Comparison of ENCODE assay signal across 10 mouse cellular contexts in the genomic region with DNA sequence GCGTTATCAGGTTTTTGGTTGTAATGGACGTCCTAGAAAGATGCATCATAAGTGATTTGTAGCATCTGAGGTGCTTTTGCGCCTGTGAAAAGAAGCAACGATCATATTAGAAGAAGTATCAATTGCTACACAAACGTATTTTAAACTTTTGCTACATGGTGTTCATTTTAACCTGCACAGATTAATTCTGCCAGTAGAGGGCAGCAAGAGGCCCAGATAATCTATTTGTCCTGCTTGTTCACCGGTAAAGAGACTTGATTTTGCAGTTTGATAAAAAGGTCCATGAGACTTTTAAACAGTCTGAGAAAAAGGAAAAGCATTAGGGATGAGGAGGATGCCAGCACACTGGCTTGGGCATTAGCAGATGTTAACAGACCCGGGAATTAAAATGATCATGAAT. TPM values are rescaled to one million over a fixed set of nuclear protein-coding genes. Genes with fewer than 3 reads are reported as not detected.
DNase-seq lines count a peak whose midpoint lies in the region; ATAC-seq lines count a peak whose summit lies in the region.
"Had no signal": no experiment of that assay in that cellular context is flagged by ENCODE, and none has a peak within 500 bp of the region (broad histone marks: within the 10 kb centered on the region; RNA-seq: fewer than 3 reads in every experiment).

No protein-coding gene starts in this region.

- H3K9ac ChIP-seq in midbrain, embryonic 11.5 days (ENCODE audit: low read length): no peak overlapping the region
- no peak overlapping the region for H3K9ac ChIP-seq in midbrain, embryonic 13.5 days (replicated peaks)
- no peak overlapping the region for H3K9ac ChIP-seq in limb, embryonic 11.5 days (ENCODE audit: low read length)
- H3K9ac ChIP-seq: neural tube, embryonic 13.5 days had no signal

- DNase-seq in cerebellum, adult 18-20 months: peak; percentile 23 to 47
- no peak for DNase-seq in cerebellum, adult 11-12 months
- peak; percentile 90 for DNase-seq in midbrain, embryonic 11.5 days (ENCODE audit: low spot score, missing footprints)
- peak; percentile 40 to 61 for DNase-seq in adrenal gland, postnatal 36 days
- DNase-seq in heart, postnatal 4 days: peak; percentile 51
- DNase-seq in limb, embryonic 11.5 days (ENCODE audit: low spot score): peak; percentile 62
- peak; percentile 58 for DNase-seq in splenic B cell, adult 2 months (ENCODE audit: low read depth, low spot score)

- no peak for ATAC-seq in midbrain, embryonic 11.5 days (ENCODE audit: low FRiP score)
- no peak for ATAC-seq in midbrain, embryonic 13.5 days
- ATAC-seq in limb, embryonic 11.5 days (ENCODE audit: insufficient number of reproducible peaks, low FRiP score, low TSS enrichment, low read depth): no peak

- 35% methylated on average over 7 of the region's 7 CpGs for WGBS in midbrain, embryonic 11.5 days
- WGBS in midbrain, embryonic 13.5 days: 34% methylated on average over 7 of the region's 7 CpGs
- WGBS in limb, embryonic 11.5 days: 37% methylated on average over 7 of the region's 7 CpGs

- H3K4me2 ChIP-seq in midbrain, embryonic 11.5 days: no peak overlapping the region
- no peak overlapping the region for H3K4me2 ChIP-seq in midbrain, embryonic 13.5 days (replicated peaks)
- no peak overlapping the region for H3K4me2 ChIP-seq in limb, embryonic 11.5 days (ENCODE audit: low read depth, severe bottlenecking)
- H3K4me2 ChIP-seq: neural tube, embryonic 13.5 days had no signal

- no peak overlapping the region for H3K4me3 ChIP-seq in midbrain, embryonic 11.5 days (ENCODE audit: low read depth, low read length)
- no peak overlapping the region for H3K4me3 ChIP-seq in midbrain, embryonic 13.5 days (replicated peaks)
- H3K4me3 ChIP-seq in limb, embryonic 11.5 days (ENCODE audit: low read depth, low read length): no peak overlapping the region
- H3K4me3 ChIP-seq: neural tube, embryonic 13.5 days had no signal

- no peaks in the 10 kb centered on the region for H3K4me1 ChIP-seq in midbrain, embryonic 11.5 days (ENCODE audit: control insufficient read depth, insufficient read depth, low read length)
- H3K4me1 ChIP-seq in midbrain, embryonic 13.5 days (replicated peaks): no peaks in the 10 kb centered on the region
- no peaks in the 10 kb centered on the region for H3K4me1 ChIP-seq in limb, embryonic 11.5 days (ENCODE audit: control insufficient read depth, insufficient read depth, low read length)
- H3K4me1 ChIP-seq: neural tube, embryonic 13.5 days had no signal

- H3K27me3 ChIP-seq in midbrain, embryonic 11.5 days (ENCODE audit: control insufficient read depth, insufficient read depth, low read length): no peaks in the 10 kb centered on the region
- no peaks in the 10 kb centered on the region for H3K27me3 ChIP-seq in midbrain, embryonic 13.5 days
- H3K27me3 ChIP-seq in limb, embryonic 11.5 days (ENCODE audit: control insufficient read depth, insufficient read depth, low read length): no peaks in the 10 kb centered on the region
- no peaks in the 10 kb centered on the region for H3K27me3 ChIP-seq in splenic B cell, adult 2 months (ENCODE audit: control insufficient read depth, insufficient read depth, low read length, poor library complexity, severe bottlenecking)
- H3K27me3 ChIP-seq: neural tube, embryonic 13.5 days had no signal

- H3K27ac ChIP-seq in midbrain, embryonic 11.5 days (ENCODE audit: low read depth, low read length): no peak overlapping the region
- no peak overlapping the region for H3K27ac ChIP-seq in midbrain, embryonic 13.5 days
- H3K27ac ChIP-seq in limb, embryonic 11.5 days (replicated peaks; ENCODE audit: low read depth, low read length): no peak overlapping the region
- H3K27ac ChIP-seq: neural tube, embryonic 13.5 days had no signal

- H3K9me3 ChIP-seq in midbrain, embryonic 11.5 days (ENCODE audit: control insufficient read depth, low read length): no peaks in the 10 kb centered on the region
- no peaks in the 10 kb centered on the region for H3K9me3 ChIP-seq in midbrain, embryonic 13.5 days
- no peaks in the 10 kb centered on the region for H3K9me3 ChIP-seq in limb, embryonic 11.5 days (ENCODE audit: control insufficient read depth, low read length)
- H3K9me3 ChIP-seq: neural tube, embryonic 13.5 days had no signal

- no peaks in the 10 kb centered on the region for H3K36me3 ChIP-seq in midbrain, embryonic 11.5 days (ENCODE audit: control insufficient read depth, insufficient read depth, low read length)
- H3K36me3 ChIP-seq in midbrain, embryonic 13.5 days: no peaks in the 10 kb centered on the region
- H3K36me3 ChIP-seq in limb, embryonic 11.5 days (ENCODE audit: control insufficient read depth, insufficient read depth, low read length): no peaks in the 10 kb centered on the region
- no peaks in the 10 kb centered on the region for H3K36me3 ChIP-seq in splenic B cell, adult 2 months (ENCODE audit: control insufficient read depth, insufficient read depth, low read length, poor library complexity, severe bottlenecking)
- H3K36me3 ChIP-seq: neural tube, embryonic 13.5 days had no signal

RNA-seq across cellular contexts. Expression of a gene that starts 5.9 kb away (rescaled TPM):
- polyA plus RNA-seq in midbrain, embryonic 11.5 days (2014; fragmentation: Nextera tagmentation; extraction: Ambion mirVana): not detected in 2 replicates
- polyA plus RNA-seq in midbrain, embryonic 13.5 days (2015; fragmentation: Nextera tagmentation; extraction: Ambion mirVana): not detected in 2 replicates
- total RNA-seq in adrenal gland, postnatal 36 days (2021): not detected
- total RNA-seq in heart, postnatal 4 days (2021): not detected
- polyA plus RNA-seq in limb, embryonic 11.5 days (2014; fragmentation: Nextera tagmentation; extraction: Ambion mirVana): not detected in 2 replicates
- polyA plus RNA-seq: heart, embryonic 16.5 days; neural tube, embryonic 13.5 days had no signal

RNA-seq across cellular contexts. Expression of a gene that starts 6.6 kb away (rescaled TPM):
- not detected in 2 replicates for polyA plus RNA-seq in midbrain, embryonic 11.5 days (2014; fragmentation: Nextera tagmentation; extraction: Ambion mirVana)
- polyA plus RNA-seq in midbrain, embryonic 13.5 days (2015; fragmentation: Nextera tagmentation; extraction: Ambion mirVana): not detected in 2 replicates
- total RNA-seq in adrenal gland, postnatal 36 days (2021): not detected
- not detected for total RNA-seq in heart, postnatal 4 days (2021)
- polyA plus RNA-seq in limb, embryonic 11.5 days (2014; fragmentation: Nextera tagmentation; extraction: Ambion mirVana): not detected in 2 replicates
- polyA plus RNA-seq: heart, embryonic 16.5 days; neural tube, embryonic 13.5 days had no signal

RNA-seq across cellular contexts. Expression of a gene that starts 19.0 kb away (rescaled TPM):
- not detected in 2 replicates for polyA plus RNA-seq in midbrain, embryonic 11.5 days (2014; fragmentation: Nextera tagmentation; extraction: Ambion mirVana)
- not detected in 2 replicates for polyA plus RNA-seq in midbrain, embryonic 13.5 days (2015; fragmentation: Nextera tagmentation; extraction: Ambion mirVana)
- not detected for total RNA-seq in adrenal gland, postnatal 36 days (2021)
- total RNA-seq in heart, postnatal 4 days (2021): not detected
- polyA plus RNA-seq in limb, embryonic 11.5 days (2014; fragmentation: Nextera tagmentation; extraction: Ambion mirVana): not detected in 2 replicates
- polyA plus RNA-seq: heart, embryonic 16.5 days; neural tube, embryonic 13.5 days had no signal

RNA-seq across cellular contexts. Expression of a gene that starts 40.5 kb away (rescaled TPM):
- not detected in 2 replicates for polyA plus RNA-seq in midbrain, embryonic 11.5 days (2014; fragmentation: Nextera tagmentation; extraction: Ambion mirVana)
- not detected in 2 replicates for polyA plus RNA-seq in midbrain, embryonic 13.5 days (2015; fragmentation: Nextera tagmentation; extraction: Ambion mirVana)
- not detected for total RNA-seq in adrenal gland, postnatal 36 days (2021)
- not detected for total RNA-seq in heart, postnatal 4 days (2021)
- not detected in 2 replicates for polyA plus RNA-seq in limb, embryonic 11.5 days (2014; fragmentation: Nextera tagmentation; extraction: Ambion mirVana)
- polyA plus RNA-seq: heart, embryonic 16.5 days; neural tube, embryonic 13.5 days had no signal

RNA-seq across cellular contexts. Expression of a gene that starts 47.1 kb away (rescaled TPM):
- not detected in 2 replicates for polyA plus RNA-seq in midbrain, embryonic 11.5 days (2014; fragmentation: Nextera tagmentation; extraction: Ambion mirVana)
- not detected in 2 replicates for polyA plus RNA-seq in midbrain, embryonic 13.5 days (2015; fragmentation: Nextera tagmentation; extraction: Ambion mirVana)
- total RNA-seq in adrenal gland, postnatal 36 days (2021): not detected
- total RNA-seq in heart, postnatal 4 days (2021): not detected
- not detected in 2 replicates for polyA plus RNA-seq in limb, embryonic 11.5 days (2014; fragmentation: Nextera tagmentation; extraction: Ambion mirVana)
- polyA plus RNA-seq: heart, embryonic 16.5 days; neural tube, embryonic 13.5 days had no signal
